Mouse (Mus musculus) heart, embryonic 13.5 days (tissue): Measurements from ENCODE around the gene Slc9a9. TPM values are rescaled to one million over a fixed set of nuclear protein-coding genes. Genes with fewer than 3 reads are reported as not detected.

Experiments used
- ATAC-seq: fragments of 200-750 bp; cut with Nextera tagmentation; 2 replicates; pipeline ENCODE4 v1.8.0; 2017; ENCODE audit warnings: moderate TSS enrichment; ENCODE audit not compliant: insufficient number of reproducible peaks, low FRiP score, low TSS enrichment; ENCODE audit errors: extremely low read depth
- H3K27ac ChIP-seq: fragments of 300-500 bp; sonication (generic); replicated peaks from 2 replicates; pipeline ENCODE4 v1.5.1; 2015; ENCODE audit warnings: moderate library complexity, mild to moderate bottlenecking, inconsistent platforms
- H3K27me3 ChIP-seq: fragments of 300-500 bp; sonication (generic); replicated peaks from 2 replicates; pipeline ENCODE4 v1.6.1; 2015; ENCODE audit warnings: mild to moderate bottlenecking, inconsistent platforms
- H3K36me3 ChIP-seq: fragments of 300-500 bp; sonication (generic); 2 replicates; pipeline ENCODE4 v1.6.1; 2015; ENCODE audit warnings: mild to moderate bottlenecking, inconsistent platforms
- H3K4me1 ChIP-seq: fragments of 300-500 bp; sonication (generic); 2 replicates; pipeline ENCODE4 v1.6.1; 2015; ENCODE audit warnings: inconsistent platforms
- H3K4me2 ChIP-seq: fragments of 300-500 bp; sonication (generic); 2 replicates; pipeline ENCODE4 v1.6.1; 2015; ENCODE audit warnings: inconsistent platforms, mild to moderate bottlenecking, moderate library complexity
- H3K4me3 ChIP-seq: fragments of 300-500 bp; sonication (generic); 2 replicates; pipeline ENCODE4 v1.5.1; 2015; ENCODE audit warnings: moderate library complexity, mild to moderate bottlenecking, inconsistent platforms
- H3K9ac ChIP-seq: fragments of 300-500 bp; sonication (generic); 2 replicates; pipeline ENCODE4 v1.6.1; 2015; ENCODE audit warnings: inconsistent platforms, mild to moderate bottlenecking, moderate library complexity
- H3K9me3 ChIP-seq: fragments of 300-500 bp; sonication (generic); 2 replicates; pipeline ENCODE4 v1.6.1; 2016; ENCODE audit warnings: inconsistent platforms
- WGBS: fragments of 180-500 bp; shearing (Covaris S2); methylation state at CpG from one replicate; pipeline ENCODE4 v1.1.7; 2015; ENCODE audit warnings: mixed read lengths; 5-methylcytosine and 5-hydroxymethylcytosine counted together
- polyA plus RNA-seq: library from polyadenylated mRNA; unstranded; fragments of >200 nt; fragmentation: Nextera tagmentation; extraction: Ambion mirVana; gene quantifications from 2 replicates; pipeline ENCODE4 v1.2.1, GENCODE M21; 2015

The Slc9a9 gene
- polyA plus RNA-seq, 1 experiment from 2014 or later, result 3.7 TPM

DNA sequence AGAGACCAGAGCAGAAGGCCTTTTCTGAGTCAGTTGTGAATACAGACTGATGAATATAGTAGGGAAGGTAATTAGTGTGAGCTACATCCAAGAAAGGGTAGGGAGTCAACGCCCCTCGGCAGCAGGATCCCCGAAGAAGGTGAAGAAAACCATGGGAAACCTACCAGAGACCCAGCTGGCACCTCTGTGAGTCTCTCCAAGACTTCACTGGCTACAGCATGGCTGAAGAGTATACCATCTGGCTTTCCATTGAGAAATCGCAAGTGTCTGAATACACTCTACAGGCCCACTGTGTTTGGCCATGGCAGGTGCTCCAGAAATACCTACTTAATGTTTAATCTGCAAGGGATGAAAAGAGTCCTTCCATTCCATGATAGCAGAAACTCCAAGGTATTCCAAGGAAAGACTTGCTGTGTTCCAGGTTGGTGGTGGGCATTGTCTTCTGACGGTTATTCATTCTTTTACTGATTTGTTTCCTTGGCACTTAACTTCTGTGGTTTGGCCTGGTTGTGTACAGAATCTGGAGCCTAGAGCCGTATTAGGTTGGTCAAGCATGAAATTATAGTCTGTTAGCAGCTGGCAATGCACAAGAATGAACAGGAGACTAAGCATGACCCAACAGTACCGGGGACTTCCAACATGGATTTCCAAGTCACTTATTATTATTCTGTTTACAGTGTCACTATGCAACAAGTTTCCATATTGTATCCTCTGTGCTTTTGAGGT is 491.0 kb downstream of the Slc9a9 start:
- H3K27ac ChIP-seq, result no peak overlapping the region
- H3K4me1 ChIP-seq, result no peaks in the 10 kb centered on the region
- H3K4me2 ChIP-seq, result no peak overlapping the region
- H3K4me3 ChIP-seq, result no peak overlapping the region
- no peaks in the 10 kb centered on the region for H3K9me3 ChIP-seq
- H3K36me3 ChIP-seq, result no peaks in the 10 kb centered on the region
- H3K9ac ChIP-seq, result no peak overlapping the region
- H3K27me3 ChIP-seq, result no peaks in the 10 kb centered on the region
- ATAC-seq, result no peak
- WGBS, result 85% methylated on average over 7 of the region's 7 CpGs

DNA sequence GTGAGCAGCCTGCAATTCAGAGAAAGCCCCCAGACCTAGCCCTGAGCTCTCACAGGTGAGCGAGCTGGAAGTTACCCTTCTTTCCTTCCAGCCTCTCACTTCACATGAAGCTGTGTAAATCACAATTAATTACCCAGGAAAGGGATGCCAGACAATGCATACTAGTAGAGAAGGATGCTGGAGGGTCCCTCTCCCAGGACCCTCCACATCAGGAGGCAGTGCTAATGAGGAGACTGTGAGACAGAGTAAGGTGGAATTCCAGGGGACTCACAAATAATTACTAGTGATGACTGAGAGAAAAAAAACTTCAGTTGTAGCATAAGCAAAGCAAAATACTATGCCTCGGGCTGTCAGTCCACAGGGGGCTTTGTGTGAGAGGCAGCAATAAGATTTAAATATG is 492.0 kb downstream of the Slc9a9 start:
- H3K27ac ChIP-seq, result no peak overlapping the region
- no peaks in the 10 kb centered on the region for H3K4me1 ChIP-seq
- no peak for ATAC-seq
- H3K9me3 ChIP-seq, result no peaks in the 10 kb centered on the region
- no peaks in the 10 kb centered on the region for H3K36me3 ChIP-seq
- no peak overlapping the region for H3K9ac ChIP-seq
- 74% methylated on average over 2 of the region's 2 CpGs for WGBS
- no peak overlapping the region for H3K4me3 ChIP-seq
- H3K27me3 ChIP-seq, result no peaks in the 10 kb centered on the region
- no peak overlapping the region for H3K4me2 ChIP-seq

DNA sequence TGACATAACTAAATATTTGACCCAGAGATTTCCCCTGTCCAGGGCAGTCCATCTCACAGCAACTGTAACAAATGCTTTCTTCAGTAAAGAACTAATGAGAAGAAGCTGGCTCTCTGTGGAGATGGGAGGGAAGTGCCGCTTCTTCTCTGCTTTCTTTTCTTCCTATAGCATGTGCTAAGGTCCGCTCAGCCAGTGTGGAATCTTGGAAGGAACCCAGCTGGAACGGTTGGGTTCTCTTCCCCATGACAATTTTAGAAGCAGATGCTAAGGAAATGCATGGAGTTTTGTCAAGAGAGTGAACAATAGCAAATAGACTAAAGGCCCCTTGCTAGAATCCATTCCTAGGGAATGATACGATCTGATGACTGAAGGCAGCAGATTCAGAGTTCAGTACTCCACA is 496.5 kb downstream of the Slc9a9 start:
- Histone ChIP-seq H3K4me3 (no peak overlapping the region), H3K9ac (no peak overlapping the region), H3K27me3 (no peaks in the 10 kb centered on the region), H3K36me3 (no peaks in the 10 kb centered on the region), H3K4me1 (no peaks in the 10 kb centered on the region), H3K4me2 (no peak overlapping the region), H3K9me3 (no peaks in the 10 kb centered on the region), H3K27ac (no peak overlapping the region)
- 63% methylated on average over 4 of the region's 4 CpGs for WGBS
- no peak for ATAC-seq

DNA sequence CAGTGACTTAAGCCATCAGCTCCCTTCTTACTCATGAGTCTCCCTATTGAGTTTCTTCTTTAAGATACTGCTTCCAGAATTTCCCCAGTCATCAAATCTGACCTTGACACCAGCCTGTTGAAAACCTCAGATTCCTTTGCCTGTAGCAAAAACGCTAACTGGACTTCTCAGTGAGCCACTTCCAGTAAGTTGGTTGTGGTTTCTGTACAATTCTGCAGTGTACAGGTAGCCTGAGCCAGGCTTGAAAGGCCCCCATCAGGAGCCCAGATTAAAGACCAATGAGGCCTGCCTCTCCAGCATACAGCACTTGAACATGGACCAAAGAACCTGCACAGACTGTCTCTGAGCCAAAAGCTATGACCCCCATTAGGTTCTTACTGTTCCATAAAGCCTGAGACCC is 498.1 kb downstream of the Slc9a9 start:
- Histone ChIP-seq H3K9ac (no peak overlapping the region), H3K36me3 (no peaks in the 10 kb centered on the region), H3K4me2 (no peak overlapping the region), H3K4me3 (no peak overlapping the region), H3K4me1 (no peaks in the 10 kb centered on the region), H3K9me3 (no peaks in the 10 kb centered on the region), H3K27me3 (no peaks in the 10 kb centered on the region), H3K27ac (no peak overlapping the region)
- 47% methylated on average over 1 of the region's 1 CpGs for WGBS
- no peak for ATAC-seq

DNA sequence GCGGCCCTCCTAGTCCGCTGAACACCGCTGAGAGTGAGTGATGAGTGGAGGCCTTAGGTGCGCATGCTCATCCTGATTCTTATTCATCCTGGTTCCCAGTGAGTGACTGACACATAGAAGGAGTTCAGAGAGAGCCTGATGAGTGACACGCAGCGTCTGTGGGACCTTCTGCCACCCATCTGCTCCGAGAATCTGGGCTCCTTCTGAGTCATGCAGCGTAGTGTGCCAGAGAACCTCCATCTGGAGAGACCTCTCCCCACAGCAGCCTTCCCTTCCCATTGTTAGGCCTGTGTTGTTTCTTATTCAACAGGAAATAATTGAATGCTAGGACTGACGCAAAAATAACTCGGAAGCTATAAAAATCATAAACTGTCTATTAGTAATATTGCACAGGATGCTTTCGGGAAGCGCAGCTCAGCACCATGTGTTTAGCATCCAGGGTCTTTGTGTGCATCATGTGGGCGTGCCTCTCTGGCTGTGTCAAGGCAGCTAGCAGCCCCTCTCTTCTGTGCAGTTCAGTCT is 498.8 kb downstream of the Slc9a9 start:
- no peaks in the 10 kb centered on the region for H3K4me1 ChIP-seq
- H3K36me3 ChIP-seq, result no peaks in the 10 kb centered on the region
- whole genome bisulfite sequencing, result 67% methylated on average over 13 of the region's 13 CpGs
- H3K4me3 ChIP-seq, result no peak overlapping the region
- ATAC-seq, result no peak
- H3K9me3 ChIP-seq, result no peaks in the 10 kb centered on the region
- H3K27me3 ChIP-seq, result no peaks in the 10 kb centered on the region
- no peak overlapping the region for H3K9ac ChIP-seq
- no peak overlapping the region for H3K27ac ChIP-seq
- no peak overlapping the region for H3K4me2 ChIP-seq

GRCm38 (mm10) chr9:95178170-95178569 is 508.5 kb downstream of the Slc9a9 start:
- Histone ChIP-seq H3K4me2 (no peak overlapping the region), H3K9ac (no peak overlapping the region), H3K36me3 (no peaks in the 10 kb centered on the region), H3K27ac (no peak overlapping the region), H3K27me3 (no peaks in the 10 kb centered on the region), H3K9me3 (no peaks in the 10 kb centered on the region), H3K4me3 (no peak overlapping the region), H3K4me1 (no peaks in the 10 kb centered on the region)
- WGBS, result 83% methylated on average over 3 of the region's 3 CpGs
- no peak for ATAC-seq

- Histone ChIP-seq H3K9me3 (no peaks in the 10 kb centered on the region), H3K27ac (no peak overlapping the region), H3K4me1 (no peaks in the 10 kb centered on the region), H3K9ac (no peak overlapping the region), H3K4me3 (no peak overlapping the region), H3K27me3 (no peaks in the 10 kb centered on the region), H3K4me2 (no peak overlapping the region), H3K36me3 (no peaks in the 10 kb centered on the region)
- no peak for ATAC-seq
- WGBS, result 70% methylated on average over 2 of the region's 2 CpGs
These were observed 510.3 kb downstream of the Slc9a9 start for GRCm38 (mm10) chr9:95180005-95180404.

DNA sequence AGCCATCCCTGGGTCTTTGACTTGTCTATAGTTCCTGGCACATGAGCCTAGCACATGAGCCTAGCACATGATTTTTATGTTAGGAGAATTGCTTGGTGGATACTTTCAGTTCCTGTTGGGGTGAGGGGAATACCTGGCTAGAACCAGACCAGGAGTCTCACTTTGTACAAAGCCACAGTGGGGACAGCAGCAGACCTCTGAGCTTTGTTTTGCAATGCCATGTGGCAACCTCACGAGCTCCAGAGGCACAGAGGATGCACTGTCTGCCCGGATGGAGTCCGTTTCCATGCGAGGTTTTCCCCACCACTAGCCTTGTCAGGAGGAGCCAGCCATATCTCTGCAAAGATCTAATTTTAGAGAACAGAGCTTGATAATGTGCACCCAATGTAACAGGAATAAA is 510.9 kb downstream of the Slc9a9 start:
- WGBS, result 81% methylated on average over 4 of the region's 4 CpGs
- H3K4me2 ChIP-seq, result no peak overlapping the region
- H3K27ac ChIP-seq, result no peak overlapping the region
- no peaks in the 10 kb centered on the region for H3K4me1 ChIP-seq
- H3K9me3 ChIP-seq, result no peaks in the 10 kb centered on the region
- H3K36me3 ChIP-seq, result no peaks in the 10 kb centered on the region
- no peak overlapping the region for H3K4me3 ChIP-seq
- H3K27me3 ChIP-seq, result no peaks in the 10 kb centered on the region
- ATAC-seq, result no peak
- H3K9ac ChIP-seq, result no peak overlapping the region

DNA sequence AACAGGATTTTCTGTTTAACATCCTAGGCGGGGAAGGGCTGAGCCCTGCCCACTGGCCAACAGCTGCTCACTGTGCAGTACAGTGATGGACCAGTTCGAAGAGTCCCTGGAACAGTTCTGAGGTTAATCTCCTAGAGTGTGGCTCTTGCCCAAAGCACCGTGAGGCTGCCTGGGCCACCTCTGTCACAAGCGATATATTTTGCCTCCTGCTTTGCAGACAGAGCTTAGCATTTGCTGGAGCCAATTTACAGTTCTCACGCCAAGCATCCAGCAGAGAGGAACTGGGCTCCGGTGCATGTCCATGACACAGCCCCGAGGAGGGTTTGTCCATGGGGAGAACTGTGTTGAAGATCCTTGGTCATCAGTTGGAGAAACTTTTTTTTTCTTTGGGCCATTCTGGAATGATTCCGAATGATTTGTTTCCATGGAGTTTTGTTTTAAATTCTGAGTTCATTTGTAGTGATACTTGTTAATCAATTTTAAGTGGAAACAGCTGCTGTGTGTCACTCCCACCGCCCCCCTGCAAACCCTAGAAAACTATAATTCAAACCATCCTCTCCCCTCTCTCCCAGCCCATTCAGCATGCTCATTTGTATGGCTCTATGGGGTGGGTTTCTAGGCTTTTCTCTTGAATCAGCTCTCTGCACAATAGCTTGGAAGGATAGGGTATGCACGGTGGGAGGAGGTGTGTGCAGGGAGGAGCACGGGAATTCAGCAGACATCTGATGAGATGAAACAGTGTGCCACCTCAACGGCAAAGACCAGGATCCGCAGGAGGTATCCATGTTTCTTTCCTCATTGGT is 511.7 kb downstream of the Slc9a9 start:
- 68% methylated on average over 13 of the region's 13 CpGs for WGBS
- Histone ChIP-seq H3K9ac (no peak overlapping the region), H3K4me3 (no peak overlapping the region), H3K36me3 (no peaks in the 10 kb centered on the region), H3K4me2 (no peak overlapping the region), H3K4me1 (peaks cover 8% of the 10 kb centered on the region), H3K27ac (no peak overlapping the region), H3K27me3 (no peaks in the 10 kb centered on the region), H3K9me3 (no peaks in the 10 kb centered on the region)
- no peak for ATAC-seq

DNA sequence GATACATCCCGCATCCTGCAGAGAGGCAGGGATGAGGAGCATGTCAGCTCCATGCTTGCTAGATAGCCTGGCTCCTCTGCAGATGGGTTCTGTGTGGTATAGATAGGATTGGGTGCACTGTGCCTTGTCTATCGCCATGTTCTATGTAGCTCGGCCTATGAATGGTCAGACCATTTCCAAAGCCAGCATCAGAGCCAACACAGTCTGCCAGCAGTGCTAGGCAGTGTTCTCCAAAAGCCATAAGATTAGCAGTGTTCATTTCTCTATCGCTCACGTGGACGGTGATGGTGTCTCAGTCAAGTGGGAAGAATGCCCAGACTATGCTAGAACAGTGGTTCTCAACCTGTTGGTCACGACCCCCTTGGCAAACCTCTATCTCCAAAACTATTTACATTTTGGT is 512.6 kb downstream of the Slc9a9 start:
- H3K9ac ChIP-seq, result no peak overlapping the region
- no peak overlapping the region for H3K27ac ChIP-seq
- H3K9me3 ChIP-seq, result no peaks in the 10 kb centered on the region
- no peaks in the 10 kb centered on the region for H3K27me3 ChIP-seq
- 73% methylated on average over 7 of the region's 7 CpGs for WGBS
- no peak overlapping the region for H3K4me3 ChIP-seq
- no peaks in the 10 kb centered on the region for H3K36me3 ChIP-seq
- ATAC-seq, result no peak
- H3K4me1 ChIP-seq, result peaks cover 15% of the 10 kb centered on the region
- no peak overlapping the region for H3K4me2 ChIP-seq

GRCm38 (mm10) chr9:95184453-95184852 is 514.7 kb downstream of the Slc9a9 start:
- Histone ChIP-seq H3K36me3 (no peaks in the 10 kb centered on the region), H3K27ac (no peak overlapping the region), H3K4me3 (no peak overlapping the region), H3K4me1 (peaks cover 34% of the 10 kb centered on the region), H3K4me2 (no peak overlapping the region), H3K9ac (no peak overlapping the region), H3K27me3 (no peaks in the 10 kb centered on the region), H3K9me3 (no peaks in the 10 kb centered on the region)
- no peak for ATAC-seq
- 61% methylated on average over 5 of the region's 5 CpGs for WGBS

DNA sequence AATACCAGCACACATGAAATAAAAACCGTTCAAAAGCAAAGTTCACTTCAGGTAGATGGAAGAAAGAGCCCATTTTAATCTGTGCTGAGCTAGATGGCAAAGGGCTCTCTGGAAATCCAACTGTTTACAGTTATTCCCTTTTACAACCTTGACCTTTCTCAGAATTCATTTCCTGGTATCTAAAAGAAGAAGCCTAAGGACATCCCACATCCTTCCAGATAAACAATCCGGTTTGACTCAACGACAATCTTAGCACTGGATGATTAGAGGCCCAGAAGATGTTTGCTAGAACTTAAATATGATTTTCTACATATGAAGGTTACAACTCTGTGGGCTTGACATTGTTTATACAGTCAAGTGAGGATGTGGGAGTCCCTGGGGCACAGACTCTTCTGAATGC is 516.1 kb downstream of the Slc9a9 start:
- H3K4me2 ChIP-seq, result no peak overlapping the region

More for the DNA sequence above, 516.1 kb downstream of the Slc9a9 start:
- Histone ChIP-seq H3K9ac (no peak overlapping the region), H3K4me1 (peaks cover 36% of the 10 kb centered on the region), H3K27me3 (peaks cover 3% of the 10 kb centered on the region), H3K9me3 (no peaks in the 10 kb centered on the region), H3K4me3 (no peak overlapping the region), H3K36me3 (no peaks in the 10 kb centered on the region), H3K27ac (peak overlapping the region; percentile 68)
- WGBS, result 56% methylated on average over 3 of the region's 3 CpGs
- ATAC-seq, result no peak
